Mouse (Mus musculus): ENCODE results near the gene Trmt1. TPM values are rescaled to one million over a fixed set of nuclear protein-coding genes. Genes with fewer than 3 reads are reported as not detected.

Gene Trmt1
- total RNA-seq, 1 experiment: 260 TPM

DNA sequence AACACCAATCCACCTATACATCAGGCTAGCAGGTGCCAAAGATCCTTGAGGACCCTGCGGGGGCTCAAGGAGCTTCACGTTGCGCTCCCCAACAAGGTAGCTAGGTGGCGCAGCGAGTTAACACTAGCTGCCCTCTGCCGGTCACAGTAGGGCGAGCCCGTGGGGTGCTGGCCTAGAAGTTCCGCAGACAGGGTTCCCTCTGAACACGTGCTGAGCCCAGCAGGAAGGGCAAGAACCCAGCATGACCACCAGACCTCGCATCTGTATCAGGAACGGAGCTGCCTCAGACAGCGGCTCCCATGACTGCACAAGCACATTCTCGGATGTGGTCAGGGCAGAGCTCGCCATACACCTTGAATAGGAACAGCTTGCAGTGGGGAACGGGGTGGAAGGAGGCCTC is 51.5 kb downstream of the Trmt1 start:
- Histone ChIP-seq H3K9me3 (ENCODE audit: control insufficient read depth, insufficient read depth, low read depth, low read length) (no peaks in the 10 kb centered on the region), H3K9ac (ENCODE audit: insufficient read depth, low read depth, low read length, poor library complexity, severe bottlenecking) (no peak overlapping the region; the same call in 1 of the 2 replicates), H3K36me3 (ENCODE audit: control insufficient read depth, insufficient read depth, low read length, poor library complexity, severe bottlenecking) (no peaks in the 10 kb centered on the region), H3K4me3 (ENCODE audit: insufficient read depth in 1 of 2, low read depth in 1 of 2, low read length in 2 of 2, poor library complexity in 1 of 2, severe bottlenecking in 1 of 2) (peak overlapping the region; percentile 4 to 9; a peak in 1 of 4 replicates), H3K27ac (ENCODE audit: insufficient read depth, low read depth, low read length, poor library complexity, severe bottlenecking) (no peak overlapping the region), H3K4me1 (ENCODE audit: control insufficient read depth in 2 of 2, insufficient read depth in 2 of 2, low read length in 2 of 2, poor library complexity in 1 of 2) (peaks cover 0 to 4% of the 10 kb centered on the region in 2 experiments; a peak in 1 of 4 replicates)
- no peak for DNase-seq (ENCODE audit: low read depth, low spot score)
- in situ Hi-C loops (cut with MboI; ENCODE audit: low sequenced_read_pairs in 2 of 2, unreplicated experiment in 2 of 2): no loop called here
- TF ChIP-seq MAFK (IDR thresholded peaks at IDR 0.05; ENCODE audit: insufficient read depth, low read depth, low read length): no peak
- no peak for TF ChIP-seq ZNF384 (IDR thresholded peaks at IDR 0.05; ENCODE audit: low read depth, low read length)
- no peak for TF ChIP-seq ZC3H11A (IDR thresholded peaks at IDR 0.05; ENCODE audit: borderline replicate concordance, low read depth, low read length)
- TF ChIP-seq CHD2 (IDR thresholded peaks at IDR 0.05; ENCODE audit: low read depth, low read length): no peak
- TF ChIP-seq HCFC1 (IDR thresholded peaks at IDR 0.05; ENCODE audit: borderline replicate concordance, insufficient read depth, low read length): no peak

GRCm38 (mm10) chr8:84738266-84738665 is 52.2 kb downstream of the Trmt1 start:
- Histone ChIP-seq H3K27ac (ENCODE audit: insufficient read depth, low read depth, low read length, poor library complexity, severe bottlenecking) (no peak overlapping the region), H3K9ac (ENCODE audit: insufficient read depth, low read depth, low read length, poor library complexity, severe bottlenecking) (no peak overlapping the region), H3K9me3 (ENCODE audit: control insufficient read depth, insufficient read depth, low read depth, low read length) (no peaks in the 10 kb centered on the region), H3K4me3 (ENCODE audit: insufficient read depth in 1 of 2, low read depth in 1 of 2, low read length in 2 of 2, poor library complexity in 1 of 2, severe bottlenecking in 1 of 2) (no peak overlapping the region), H3K36me3 (ENCODE audit: control insufficient read depth, insufficient read depth, low read length, poor library complexity, severe bottlenecking) (no peaks in the 10 kb centered on the region), H3K4me1 (ENCODE audit: control insufficient read depth in 2 of 2, insufficient read depth in 2 of 2, low read length in 2 of 2, poor library complexity in 1 of 2) (peaks cover 0 to 4% of the 10 kb centered on the region in 2 experiments; a peak in 1 of 4 replicates)
- no peak for DNase-seq (ENCODE audit: low read depth, low spot score)
- in situ Hi-C loops (cut with MboI; ENCODE audit: low sequenced_read_pairs in 2 of 2, unreplicated experiment in 2 of 2): no loop called here
- TF ChIP-seq ZNF384 (IDR thresholded peaks at IDR 0.05; ENCODE audit: low read depth, low read length): no peak
- no peak for TF ChIP-seq CHD2 (IDR thresholded peaks at IDR 0.05; ENCODE audit: low read depth, low read length)
- TF ChIP-seq HCFC1 (IDR thresholded peaks at IDR 0.05; ENCODE audit: borderline replicate concordance, insufficient read depth, low read length): no peak
- TF ChIP-seq MAFK (IDR thresholded peaks at IDR 0.05; ENCODE audit: insufficient read depth, low read depth, low read length): no peak
- TF ChIP-seq ZC3H11A (IDR thresholded peaks at IDR 0.05; ENCODE audit: borderline replicate concordance, low read depth, low read length): no peak

DNA sequence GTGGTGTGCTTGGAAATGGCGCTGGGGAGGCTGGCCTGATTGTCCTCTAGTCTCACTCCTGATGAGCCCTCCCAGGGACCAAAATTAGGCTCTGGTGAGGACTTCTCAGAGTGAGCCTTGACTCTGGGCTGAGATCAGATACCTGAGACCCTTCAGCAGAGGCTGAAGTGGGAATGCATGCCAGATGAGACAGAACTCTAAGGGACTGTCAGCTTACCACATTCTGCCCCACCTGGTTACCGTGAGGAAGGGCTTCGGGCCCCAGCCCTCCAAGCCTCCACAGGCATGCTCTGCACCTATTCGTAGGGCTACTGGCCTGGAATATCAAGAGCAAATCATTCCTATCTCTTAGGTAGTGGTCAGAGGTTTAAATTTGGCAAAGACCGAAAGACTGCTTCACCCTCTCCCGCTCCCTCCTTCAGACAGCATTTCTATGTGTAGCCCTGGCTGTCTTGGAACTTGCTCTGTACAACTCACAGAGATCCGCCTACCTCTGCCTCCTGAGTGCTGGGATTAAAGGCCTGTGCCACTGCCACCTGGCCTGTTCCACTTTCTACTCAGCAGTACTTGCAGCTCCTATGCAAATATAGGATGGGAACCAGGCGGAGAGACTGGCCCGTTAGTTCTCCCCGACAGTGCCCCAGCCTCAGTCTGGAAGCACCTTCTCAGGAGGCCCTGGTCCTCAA is 52.8 kb downstream of the Trmt1 start:
- no peak overlapping the region for H3K27ac ChIP-seq (ENCODE audit: insufficient read depth, low read depth, low read length, poor library complexity, severe bottlenecking)
- no peak overlapping the region for H3K4me3 ChIP-seq (ENCODE audit: insufficient read depth in 1 of 2, low read depth in 1 of 2, low read length in 2 of 2, poor library complexity in 1 of 2, severe bottlenecking in 1 of 2)
- DNase-seq (ENCODE audit: low read depth, low spot score): no peak
- H3K4me1 ChIP-seq (ENCODE audit: control insufficient read depth in 2 of 2, insufficient read depth in 2 of 2, low read length in 2 of 2, poor library complexity in 1 of 2): peaks cover 0 to 9% of the 10 kb centered on the region in 2 experiments; a peak in 1 of 4 replicates
- no peak overlapping the region for H3K9ac ChIP-seq (ENCODE audit: insufficient read depth, low read depth, low read length, poor library complexity, severe bottlenecking)
- no peaks in the 10 kb centered on the region for H3K9me3 ChIP-seq (ENCODE audit: control insufficient read depth, insufficient read depth, low read depth, low read length)
- no peak for TF ChIP-seq HCFC1 (IDR thresholded peaks at IDR 0.05; ENCODE audit: borderline replicate concordance, insufficient read depth, low read length)
- no peak for TF ChIP-seq CHD2 (IDR thresholded peaks at IDR 0.05; ENCODE audit: low read depth, low read length)
- no peak for TF ChIP-seq ZC3H11A (IDR thresholded peaks at IDR 0.05; ENCODE audit: borderline replicate concordance, low read depth, low read length)
- no peak for TF ChIP-seq MAFK (IDR thresholded peaks at IDR 0.05; ENCODE audit: insufficient read depth, low read depth, low read length)
- TF ChIP-seq ZNF384 (IDR thresholded peaks at IDR 0.05; ENCODE audit: low read depth, low read length): no peak
- in situ Hi-C loops (cut with MboI; ENCODE audit: low sequenced_read_pairs in 2 of 2, unreplicated experiment in 2 of 2): no loop called here
- no peaks in the 10 kb centered on the region for H3K36me3 ChIP-seq (ENCODE audit: control insufficient read depth, insufficient read depth, low read length, poor library complexity, severe bottlenecking)

DNA sequence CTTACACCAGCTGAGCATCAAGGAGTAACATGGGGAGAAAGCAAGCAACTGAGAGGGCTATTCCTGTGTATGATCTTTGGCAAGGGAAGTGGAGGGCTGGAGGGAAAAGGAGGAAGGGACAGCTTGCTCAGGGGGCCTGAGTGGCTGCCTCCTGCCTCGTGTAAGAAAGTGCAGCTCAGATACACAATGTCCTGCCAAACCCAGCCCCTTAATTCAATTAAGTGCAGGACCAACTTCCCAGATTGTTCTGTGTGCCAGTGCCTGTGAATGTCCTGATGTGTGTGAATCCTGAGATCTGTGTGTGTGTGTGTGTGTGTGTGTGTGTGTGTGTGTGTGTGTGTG is 53.3 kb downstream of the Trmt1 start:
- H3K9me3 ChIP-seq (ENCODE audit: control insufficient read depth, insufficient read depth, low read depth, low read length): no peaks in the 10 kb centered on the region
- H3K4me3 ChIP-seq (ENCODE audit: insufficient read depth in 1 of 2, low read depth in 1 of 2, low read length in 2 of 2, poor library complexity in 1 of 2, severe bottlenecking in 1 of 2): no peak overlapping the region
- in situ Hi-C loops (cut with MboI; ENCODE audit: low sequenced_read_pairs in 2 of 2, unreplicated experiment in 2 of 2): no loop called here
- TF ChIP-seq MAFK (IDR thresholded peaks at IDR 0.05; ENCODE audit: insufficient read depth, low read depth, low read length) (no peak), CHD2 (IDR thresholded peaks at IDR 0.05; ENCODE audit: low read depth, low read length) (no peak), ZC3H11A (IDR thresholded peaks at IDR 0.05; ENCODE audit: borderline replicate concordance, low read depth, low read length) (no peak), ZNF384 (IDR thresholded peaks at IDR 0.05; ENCODE audit: low read depth, low read length) (no peak), HCFC1 (IDR thresholded peaks at IDR 0.05; ENCODE audit: borderline replicate concordance, insufficient read depth, low read length) (no peak)
- peaks cover 1 to 9% of the 10 kb centered on the region in 2 experiments; a peak in 1 of 4 replicates for H3K4me1 ChIP-seq (ENCODE audit: control insufficient read depth in 2 of 2, insufficient read depth in 2 of 2, low read length in 2 of 2, poor library complexity in 1 of 2)
- no peak overlapping the region for H3K9ac ChIP-seq (ENCODE audit: insufficient read depth, low read depth, low read length, poor library complexity, severe bottlenecking)
- no peaks in the 10 kb centered on the region for H3K36me3 ChIP-seq (ENCODE audit: control insufficient read depth, insufficient read depth, low read length, poor library complexity, severe bottlenecking)
- no peak for DNase-seq (ENCODE audit: low read depth, low spot score)
- no peak overlapping the region for H3K27ac ChIP-seq (ENCODE audit: insufficient read depth, low read depth, low read length, poor library complexity, severe bottlenecking)

All from ES-E14 (cell line).